Mouse (Mus musculus): Measurements from ENCODE around the gene Gm4744.
"Not testable (repeated sequence)": the region's sequence is repeated elsewhere in the genome, so short reads cannot be mapped to it uniquely, and the experiment has no call there.

Gene Gm4744

GRCm38 (mm10) chr6:40951770-40952169, at the start of gene Gm4744:
Gm4744 (minus strand) TSS chr6:40951870.
- no peak for DNase-seq

GRCm38 (mm10) chr6:40999379-40999778, 47.7 kb upstream of the Gm4744 start, which contains the start of gene Gm2663:
Gm2663 (minus strand) TSS chr6:40999479.
- DNase-seq: not testable (repeated sequence)

DNA sequence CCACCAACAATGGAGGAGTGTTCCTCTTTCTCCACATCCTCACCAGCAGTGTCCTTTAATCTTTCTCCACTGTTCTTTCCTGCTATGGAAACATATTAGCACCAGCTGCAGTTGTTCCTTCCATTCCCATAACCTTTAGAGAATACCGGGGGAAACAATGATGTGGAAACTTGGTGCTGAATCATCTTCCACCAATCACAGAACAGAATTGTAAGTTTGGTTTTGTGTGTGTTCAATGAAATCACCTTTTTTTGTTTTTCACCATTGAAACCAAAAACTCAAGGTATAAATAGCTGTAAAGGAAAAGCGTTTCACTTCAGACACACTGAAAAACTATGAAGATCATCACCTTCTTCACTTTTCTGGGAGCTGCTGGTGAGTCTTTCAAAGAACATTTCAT, 12.8 kb upstream of the Gm4744 start, which contains the start of gene 1810009J06Rik:
Gene 1810009J06Rik, plus strand, starts transcription at position 301 of the 400 bp plus-strand sequence.
- DNase-seq: not testable (repeated sequence)

GRCm38 (mm10) chr6:40953716-40954115, 2.0 kb upstream of the Gm4744 start:
- DNase-seq: no peak

DNA sequence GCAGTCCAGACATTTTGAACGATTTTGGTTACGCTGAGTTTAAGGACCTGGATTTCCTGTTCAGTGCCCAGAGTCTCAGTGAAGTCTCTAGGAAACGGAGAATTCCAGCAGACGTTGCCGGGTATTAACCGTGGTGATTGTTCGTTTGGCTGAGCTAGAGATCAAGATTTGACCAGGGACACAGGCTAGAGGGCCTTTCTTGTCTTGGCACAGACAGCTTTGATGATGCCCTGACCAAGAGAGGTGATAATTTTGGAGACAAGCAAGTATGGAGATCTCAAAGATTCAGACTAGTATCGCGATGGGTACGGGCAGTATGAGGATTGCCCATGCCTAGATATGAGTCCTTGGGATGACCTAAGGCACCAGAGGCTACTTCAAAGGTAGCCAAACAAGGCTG, 11.2 kb downstream of the Gm4744 start, which contains the start of gene 1700074P13Rik:
Gene 1700074P13Rik, minus strand, starts transcription at position 101 of the 400 bp plus-strand sequence.
- no peak for DNase-seq

DNA sequence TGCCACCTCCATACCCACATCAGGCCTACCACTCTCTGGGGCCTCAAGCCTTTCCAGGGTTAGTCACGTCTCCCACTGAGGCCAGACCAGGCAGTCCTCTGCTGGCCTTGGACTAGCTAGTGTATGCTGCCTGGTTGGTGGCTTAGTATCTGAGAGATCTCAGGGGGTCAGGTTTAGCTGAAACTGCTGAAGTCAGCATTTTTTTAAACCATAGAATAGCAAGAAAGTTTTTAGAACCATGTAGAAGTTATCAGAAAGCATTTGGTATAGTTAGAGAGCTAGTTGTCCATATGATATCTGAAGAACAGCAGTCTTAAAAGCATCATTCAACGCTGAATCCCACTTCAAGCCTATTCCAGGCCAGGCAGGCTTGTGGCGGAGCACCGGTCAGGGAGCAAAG, 31.7 kb downstream of the Gm4744 start:
- no peak for DNase-seq

GRCm38 (mm10) chr6:40900287-40900686, 51.4 kb downstream of the Gm4744 start, which contains the start of gene Prss58:
Prss58 (minus strand) TSS chr6:40900387.
- no peak for DNase-seq
